Mouse (Mus musculus): ENCODE results near the gene Dcaf12. TPM values are rescaled to one million over a fixed set of nuclear protein-coding genes. Genes with fewer than 3 reads are reported as not detected.

Gene Dcaf12
- polyA plus RNA-seq, 1 experiment: 21.1 TPM

DNA sequence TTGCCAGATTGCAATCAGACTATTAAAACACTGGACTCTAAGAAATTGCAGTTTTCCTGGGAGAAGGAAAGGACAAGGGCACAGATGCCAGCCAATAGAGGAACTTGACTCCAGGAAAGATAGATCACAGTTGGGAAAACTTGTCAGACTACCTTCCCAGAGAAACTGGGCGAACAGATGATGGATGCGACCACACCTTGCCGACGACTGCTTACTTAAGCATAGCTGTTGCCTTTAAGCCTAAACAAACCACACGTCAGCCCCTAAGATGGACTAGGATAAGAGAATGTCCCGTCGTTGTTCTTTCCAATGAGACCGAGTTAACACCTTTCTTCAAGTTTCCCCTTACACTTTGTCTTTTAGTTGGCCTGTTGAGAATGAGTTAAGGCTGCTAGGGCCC, 484 bp upstream of the Dcaf12 start:
- no peaks in the 10 kb centered on the region for H3K9me3 ChIP-seq
- peaks cover 77% of the 10 kb centered on the region for H3K4me1 ChIP-seq
- TF ChIP-seq FLI1 (IDR thresholded peaks at IDR 0.05; ENCODE audit: low read length): no peak
- H3K27me3 ChIP-seq (replicated peaks): no peaks in the 10 kb centered on the region
- peak overlapping the region; percentile 98 for H3K4me3 ChIP-seq (replicated peaks)
- peaks cover 32% of the 10 kb centered on the region for H3K36me3 ChIP-seq (replicated peaks; ENCODE audit: low read length)

DNA sequence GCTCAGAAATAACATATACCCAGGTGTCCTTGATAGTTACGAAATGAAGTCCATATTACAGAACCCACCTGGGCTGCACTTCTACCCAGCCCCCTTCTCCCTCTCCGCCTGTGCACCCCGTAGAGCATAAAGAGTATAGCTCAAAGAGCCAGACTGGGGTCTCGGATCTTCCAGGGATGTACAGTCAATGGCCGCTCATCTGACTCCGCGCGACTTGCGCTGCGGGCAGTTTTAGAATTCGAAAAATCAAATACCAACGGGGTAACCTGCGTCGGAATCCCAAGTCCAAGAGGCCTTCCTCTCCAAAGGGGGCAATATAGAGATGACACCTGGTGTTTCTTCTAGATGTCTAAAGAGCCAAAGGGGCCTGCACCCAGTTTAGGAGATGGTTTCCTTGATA, 967 bp downstream of the Dcaf12 start:
- no peaks in the 10 kb centered on the region for H3K27me3 ChIP-seq (replicated peaks)
- H3K9me3 ChIP-seq: no peaks in the 10 kb centered on the region
- H3K4me3 ChIP-seq (replicated peaks): peak overlapping the region; percentile 98
- peaks cover 44% of the 10 kb centered on the region for H3K36me3 ChIP-seq (replicated peaks; ENCODE audit: low read length)
- peaks cover 65% of the 10 kb centered on the region for H3K4me1 ChIP-seq
- TF ChIP-seq GATA1 (IDR thresholded peaks at IDR 0.05; ENCODE audit: borderline replicate concordance, low read length) (no peak), FLI1 (IDR thresholded peaks at IDR 0.05; ENCODE audit: low read length) (no peak)

DNA sequence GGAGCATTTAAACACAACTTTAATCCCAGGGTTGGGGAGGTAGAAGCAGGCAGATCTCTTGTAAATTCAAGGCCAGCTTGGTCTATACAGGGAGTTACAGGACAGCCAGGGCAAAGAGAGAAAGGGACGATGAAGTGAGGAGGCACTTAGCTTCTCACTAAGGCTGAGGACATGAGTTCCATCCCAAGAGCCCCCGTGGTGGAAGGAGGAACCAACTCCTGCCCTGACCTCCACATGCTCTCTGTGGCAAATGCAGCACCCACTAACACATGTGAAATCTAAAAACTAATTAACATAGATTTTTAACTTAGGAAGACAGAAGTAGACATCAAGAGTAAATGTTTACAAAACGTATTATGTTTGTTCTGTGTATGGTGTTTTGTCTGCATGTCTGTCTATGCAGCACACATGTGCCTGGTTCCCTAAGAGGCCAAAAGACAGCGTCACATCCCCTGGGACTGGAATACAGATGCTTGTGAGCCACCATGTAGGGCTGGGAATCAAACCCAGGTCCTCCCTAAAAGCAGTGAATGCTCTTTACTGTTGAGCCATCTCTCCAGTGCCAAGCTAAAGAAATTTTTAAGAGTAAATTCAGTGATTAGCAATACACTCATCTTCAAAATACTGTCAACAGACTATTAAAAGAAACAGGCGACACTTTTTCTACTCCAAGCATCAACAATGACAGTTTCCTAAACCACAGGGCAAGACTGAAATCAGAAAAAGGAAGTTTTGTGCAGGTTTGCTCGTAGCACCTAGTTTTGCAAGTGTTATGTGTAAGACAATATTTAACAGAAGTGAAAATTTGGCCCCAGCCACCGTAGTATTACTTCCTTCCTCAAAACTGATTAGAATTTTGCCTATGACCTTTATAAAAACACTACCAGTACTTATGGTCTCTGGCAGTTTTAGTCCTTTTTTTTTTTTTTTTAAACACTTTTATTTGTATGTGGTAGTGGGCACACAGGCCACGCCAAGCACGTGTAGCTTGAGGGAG, 3.8 kb downstream of the Dcaf12 start:
- no peaks in the 10 kb centered on the region for H3K27me3 ChIP-seq (replicated peaks)

DNA sequence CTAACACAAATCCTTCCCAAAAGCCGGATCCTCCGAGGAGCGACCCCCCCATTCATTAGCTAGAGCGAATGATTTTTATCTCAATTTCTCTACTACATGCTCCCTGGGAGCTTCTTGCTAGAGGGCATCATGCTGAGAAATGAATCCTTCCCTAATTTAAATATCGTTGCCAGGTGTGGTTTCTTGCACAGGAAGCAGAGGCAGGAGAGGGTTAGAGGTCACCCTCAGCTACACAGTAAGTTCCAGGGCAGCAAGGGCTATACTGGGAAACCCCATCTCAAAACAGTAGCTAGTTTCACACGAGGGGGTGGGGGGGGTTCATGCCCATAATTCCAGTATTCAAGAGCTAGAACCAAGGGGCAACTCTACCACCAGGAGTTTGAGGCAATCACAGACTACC, 7.3 kb downstream of the Dcaf12 start:
- peaks cover 87% of the 10 kb centered on the region for H3K4me1 ChIP-seq
- H3K27me3 ChIP-seq (replicated peaks): no peaks in the 10 kb centered on the region
- TF ChIP-seq GATA1 (IDR thresholded peaks at IDR 0.05; ENCODE audit: borderline replicate concordance, low read length) (no peak), FLI1 (IDR thresholded peaks at IDR 0.05; ENCODE audit: low read length) (no peak)
- no peak overlapping the region for H3K4me3 ChIP-seq (replicated peaks)
- no peaks in the 10 kb centered on the region for H3K9me3 ChIP-seq
- peaks cover 97% of the 10 kb centered on the region for H3K36me3 ChIP-seq (replicated peaks; ENCODE audit: low read length)

More for the DNA sequence above, 3.8 kb downstream of the Dcaf12 start:
- TF ChIP-seq FLI1 (IDR thresholded peaks at IDR 0.05; ENCODE audit: low read length): no peak
- no peak for TF ChIP-seq GATA1 (IDR thresholded peaks at IDR 0.05; ENCODE audit: borderline replicate concordance, low read length)
- Histone ChIP-seq H3K36me3 (replicated peaks; ENCODE audit: low read length) (peaks cover 73% of the 10 kb centered on the region), H3K4me3 (replicated peaks) (peak overlapping the region; percentile 50), H3K9me3 (no peaks in the 10 kb centered on the region), H3K4me1 (peaks cover 77% of the 10 kb centered on the region)

DNA sequence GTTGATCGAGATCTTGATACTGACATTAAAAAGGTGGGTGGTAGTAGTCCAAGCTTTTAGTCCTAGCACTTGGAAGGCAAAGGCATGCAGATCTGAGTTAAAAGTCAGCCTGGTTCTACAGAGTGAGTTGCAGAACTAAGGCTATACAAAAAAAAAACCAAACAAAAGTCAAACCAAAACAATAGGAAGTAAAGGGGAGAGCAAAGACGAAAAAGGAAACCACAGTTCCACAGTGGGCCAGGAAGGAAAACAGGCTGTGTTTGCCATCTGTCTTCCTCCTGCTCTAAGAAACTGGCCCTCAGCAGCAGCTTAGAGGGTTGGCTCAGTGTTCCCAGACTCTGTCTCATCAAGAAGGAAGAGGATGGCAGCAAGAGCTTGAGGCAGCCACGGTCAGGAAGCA, 10.4 kb downstream of the Dcaf12 start:
- H3K4me1 ChIP-seq: peaks cover 66% of the 10 kb centered on the region

DNA sequence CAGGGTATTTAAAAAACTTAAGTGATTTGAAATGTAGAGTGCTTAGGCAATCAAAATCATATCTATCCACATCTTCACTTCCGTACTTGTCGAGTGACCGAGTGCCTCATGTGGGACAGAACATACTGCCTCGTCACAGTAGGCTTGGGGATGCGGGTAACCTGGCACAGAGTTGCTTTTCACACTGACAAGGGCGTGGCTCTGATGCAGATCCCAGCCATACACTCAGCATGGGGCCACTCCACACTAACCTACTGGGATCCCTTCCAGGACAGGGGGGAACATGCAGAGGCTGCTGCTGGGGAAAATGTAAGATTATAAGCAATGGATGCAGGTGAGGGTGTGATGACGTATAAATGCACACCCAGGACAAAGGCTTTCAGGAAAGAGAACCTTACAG, 11.0 kb downstream of the Dcaf12 start:
- TF ChIP-seq FLI1 (IDR thresholded peaks at IDR 0.05; ENCODE audit: low read length): no peak
- H3K4me3 ChIP-seq (replicated peaks): peak overlapping the region; percentile 47
- H3K27me3 ChIP-seq (replicated peaks): no peaks in the 10 kb centered on the region
- peaks cover 62% of the 10 kb centered on the region for H3K4me1 ChIP-seq
- H3K36me3 ChIP-seq (replicated peaks; ENCODE audit: low read length): peaks cover 99% of the 10 kb centered on the region
- no peaks in the 10 kb centered on the region for H3K9me3 ChIP-seq

More for the DNA sequence above, 10.4 kb downstream of the Dcaf12 start:
- no peaks in the 10 kb centered on the region for H3K9me3 ChIP-seq
- peak overlapping the region; percentile 6 for H3K4me3 ChIP-seq (replicated peaks)
- TF ChIP-seq GATA1 (IDR thresholded peaks at IDR 0.05; ENCODE audit: borderline replicate concordance, low read length) (no peak), FLI1 (IDR thresholded peaks at IDR 0.05; ENCODE audit: low read length) (no peak)
- H3K27me3 ChIP-seq (replicated peaks): no peaks in the 10 kb centered on the region
- peaks cover 99% of the 10 kb centered on the region for H3K36me3 ChIP-seq (replicated peaks; ENCODE audit: low read length)

DNA sequence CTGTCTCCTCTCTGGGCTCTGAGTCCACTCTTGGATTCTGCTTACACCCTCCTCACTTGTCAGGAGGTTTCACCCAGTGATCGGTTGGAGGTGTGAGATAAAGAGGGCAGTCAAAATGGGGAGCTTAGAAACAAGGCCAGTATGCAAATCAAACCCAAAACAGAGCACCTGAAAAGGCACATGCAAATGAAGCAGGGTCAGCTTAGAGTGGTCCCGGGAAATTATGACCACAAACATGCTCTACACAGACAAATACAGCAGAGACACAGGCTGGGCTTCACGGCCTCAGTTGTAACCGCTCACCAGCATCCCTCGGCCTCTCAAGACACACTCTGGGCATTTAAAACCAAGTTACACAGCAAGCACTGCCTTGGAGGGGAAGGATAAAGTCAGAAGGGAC, 15.7 kb downstream of the Dcaf12 start:
- Histone ChIP-seq H3K9me3 (no peaks in the 10 kb centered on the region), H3K36me3 (replicated peaks; ENCODE audit: low read length) (peaks cover 99% of the 10 kb centered on the region), H3K27me3 (replicated peaks) (no peaks in the 10 kb centered on the region), H3K4me3 (replicated peaks) (no peak overlapping the region), H3K4me1 (peaks cover 27% of the 10 kb centered on the region)
- no peak for TF ChIP-seq FLI1 (IDR thresholded peaks at IDR 0.05; ENCODE audit: low read length)

DNA sequence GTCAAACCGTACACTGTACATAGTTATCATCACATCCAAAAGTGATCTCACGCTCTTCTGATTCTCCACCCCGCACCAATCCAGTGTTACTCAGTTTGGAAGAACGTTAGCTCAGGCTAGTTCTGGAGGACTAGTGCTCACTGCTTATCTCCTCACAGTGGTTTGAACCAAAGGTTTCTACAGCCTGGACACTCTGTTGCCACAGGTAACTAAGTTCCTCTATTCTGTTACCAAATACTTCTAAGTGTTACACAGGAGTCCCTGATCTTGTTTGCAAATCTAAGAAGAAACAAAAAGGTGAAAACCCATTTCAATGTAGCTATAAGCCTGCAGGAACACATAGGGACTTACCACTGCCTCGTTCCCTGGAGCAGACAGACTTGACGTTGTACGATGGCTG, 18.7 kb downstream of the Dcaf12 start:
- no peak overlapping the region for H3K4me3 ChIP-seq (replicated peaks)
- no peaks in the 10 kb centered on the region for H3K9me3 ChIP-seq
- H3K27me3 ChIP-seq (replicated peaks): no peaks in the 10 kb centered on the region
- H3K36me3 ChIP-seq (replicated peaks; ENCODE audit: low read length): peaks cover 99% of the 10 kb centered on the region
- H3K4me1 ChIP-seq: peaks cover 10% of the 10 kb centered on the region
- TF ChIP-seq GATA1 (IDR thresholded peaks at IDR 0.05; ENCODE audit: borderline replicate concordance, low read length) (no peak), FLI1 (IDR thresholded peaks at IDR 0.05; ENCODE audit: low read length) (no peak)

DNA sequence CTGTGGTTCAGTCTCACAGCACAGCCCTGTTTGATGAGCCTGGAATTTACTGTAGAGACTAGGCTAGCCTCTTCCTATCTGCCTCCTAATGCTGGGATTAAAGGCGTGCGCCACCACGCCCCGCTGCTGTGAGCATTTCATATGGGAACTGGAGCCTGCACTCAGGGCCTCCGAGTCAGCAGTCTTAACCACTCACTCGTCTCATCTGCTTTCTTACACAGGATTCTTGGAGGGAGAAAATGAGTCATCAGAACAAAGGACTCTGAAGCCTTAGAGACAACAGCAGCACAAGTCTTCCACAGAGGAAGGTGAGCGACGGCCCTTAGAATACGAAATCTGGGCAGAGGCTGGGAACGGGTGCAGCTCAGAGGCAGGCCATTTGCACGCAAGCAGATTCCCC, 19.2 kb downstream of the Dcaf12 start:
- Histone ChIP-seq H3K27me3 (replicated peaks) (no peaks in the 10 kb centered on the region), H3K4me3 (replicated peaks) (no peak overlapping the region), H3K36me3 (replicated peaks; ENCODE audit: low read length) (peaks cover 99% of the 10 kb centered on the region), H3K4me1 (peaks cover 10% of the 10 kb centered on the region), H3K9me3 (no peaks in the 10 kb centered on the region)
- TF ChIP-seq GATA1 (IDR thresholded peaks at IDR 0.05; ENCODE audit: borderline replicate concordance, low read length): no peak
- no peak for TF ChIP-seq FLI1 (IDR thresholded peaks at IDR 0.05; ENCODE audit: low read length)

DNA sequence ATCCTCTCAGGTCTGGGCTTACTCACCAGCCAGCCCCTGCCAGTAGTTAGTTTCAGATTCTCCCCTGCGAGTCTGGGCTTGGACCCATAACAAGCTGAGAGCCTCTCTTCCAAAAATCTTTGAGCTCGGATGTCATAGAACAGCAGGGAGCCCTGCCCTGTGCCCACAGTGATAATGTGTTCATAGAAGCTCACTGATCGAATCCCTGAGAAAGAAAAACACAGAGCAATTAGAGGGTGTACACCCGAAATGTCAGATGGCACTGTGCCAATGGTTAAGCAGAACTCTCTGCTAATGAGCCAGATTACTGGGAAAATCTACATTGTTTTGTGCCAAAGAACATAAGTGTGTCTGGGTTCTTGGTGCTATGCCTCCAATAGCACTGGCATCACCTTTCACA, 20.8 kb downstream of the Dcaf12 start:
- peaks cover 93% of the 10 kb centered on the region for H3K36me3 ChIP-seq (replicated peaks; ENCODE audit: low read length)
- TF ChIP-seq FLI1 (IDR thresholded peaks at IDR 0.05; ENCODE audit: low read length) (no peak), GATA1 (IDR thresholded peaks at IDR 0.05; ENCODE audit: borderline replicate concordance, low read length) (no peak)
- peaks cover 10% of the 10 kb centered on the region for H3K4me1 ChIP-seq
- H3K9me3 ChIP-seq: no peaks in the 10 kb centered on the region
- H3K4me3 ChIP-seq (replicated peaks): no peak overlapping the region
- H3K27me3 ChIP-seq (replicated peaks): no peaks in the 10 kb centered on the region
